Mouse (Mus musculus): ENCODE data around the gene Tmod4.

DNA sequence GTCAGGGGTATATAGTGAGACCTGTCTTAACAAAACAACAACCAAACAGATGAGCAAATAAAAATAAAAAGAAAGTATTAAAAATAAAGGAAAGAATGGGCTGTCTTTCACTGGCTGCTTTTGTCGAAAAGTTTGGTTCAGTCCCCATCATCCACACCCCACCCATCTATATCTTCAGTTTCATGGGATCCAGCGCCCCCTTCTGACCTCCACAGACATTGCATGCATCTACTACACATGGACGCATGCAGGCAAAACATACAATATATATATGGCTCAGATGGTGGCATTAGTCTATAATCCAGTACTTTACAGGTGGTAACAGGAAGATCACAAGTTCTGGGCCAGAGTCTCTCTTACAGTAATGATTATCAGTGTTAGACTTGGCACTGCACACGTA, 29.6 kb downstream of the Tmod4 start:
- TF ChIP-seq CTCF (IDR thresholded peaks at IDR 0.05; ENCODE audit: low read depth, low read length) (peak; percentile 42; the same call in 1 of the 2 replicates), POLR2A (IDR thresholded peaks at IDR 0.05; ENCODE audit: borderline replicate concordance, low read depth, low read length) (no peak)
